Mouse (Mus musculus) thymus, adult 2 months (tissue): ENCODE measurements around the gene Slc38a10.

Experiments
- CTCF ChIP-seq: fragments of 200-500 bp; IDR thresholded peaks from 2 replicates; pipeline ENCODE4 v1.5.1; 2012; ENCODE audit warnings: mild to moderate bottlenecking, control low read depth, low read length, moderate library complexity, borderline replicate concordance; ENCODE audit not compliant: control insufficient read depth, poor library complexity, insufficient read depth; ENCODE audit errors: extremely low read depth
- POLR2A ChIP-seq: fragments of 200-500 bp; IDR thresholded peaks from 2 replicates; pipeline ENCODE4 v1.6.1; 2012; ENCODE audit warnings: mild to moderate bottlenecking, low read length, control low read depth, moderate library complexity; ENCODE audit not compliant: control insufficient read depth, poor library complexity, insufficient read depth; ENCODE audit errors: extremely low read depth

- TF ChIP-seq POLR2A (no peak), CTCF (no peak)
Observed at GRCm38 (mm10) chr11:120164471-120165261, 13.5 kb upstream of the Slc38a10 start.
